10 mouse cellular contexts compared by ENCODE assay signal in the genomic region with DNA sequence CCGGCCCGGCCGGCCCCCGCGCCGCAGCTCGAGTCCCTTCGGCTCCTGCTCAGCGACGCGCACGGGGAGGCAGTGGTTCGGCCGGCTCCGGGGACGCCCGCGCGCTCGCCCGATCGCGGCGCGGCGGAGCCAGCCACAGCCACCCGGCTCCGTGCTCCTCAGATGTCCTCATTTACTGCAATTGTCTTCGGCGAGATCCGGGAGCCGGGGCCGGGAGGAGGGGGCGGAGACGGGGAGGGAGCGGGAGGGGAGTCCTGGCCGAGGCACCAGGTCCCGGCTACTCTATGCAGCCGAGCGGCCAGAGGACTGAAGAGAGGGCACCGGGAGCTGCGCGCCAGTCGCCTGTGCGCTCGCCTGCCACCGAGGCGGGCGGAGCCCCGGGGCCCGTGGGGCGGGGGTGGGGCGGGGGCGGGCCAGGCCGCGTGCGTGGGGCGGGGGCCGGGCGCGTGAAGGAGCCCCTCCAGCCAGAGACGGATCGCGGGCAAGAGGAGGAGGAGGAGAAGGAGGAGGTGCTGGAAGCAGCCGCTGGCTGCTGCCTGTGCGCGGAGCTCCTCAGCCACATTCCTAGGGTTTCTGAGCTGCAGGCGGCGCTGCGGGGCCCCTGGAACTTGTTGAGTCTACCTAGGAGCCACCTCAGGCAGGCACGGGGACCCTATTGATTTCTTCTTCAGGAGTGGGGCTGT. TPM values are rescaled to one million over a fixed set of nuclear protein-coding genes. Genes with fewer than 3 reads are reported as not detected.
DNase-seq lines count a peak whose midpoint lies in the region; ATAC-seq and TF ChIP-seq lines count a peak whose summit lies in the region.
"Had no signal": no experiment of that assay in that cellular context is flagged by ENCODE, and none has a peak within 500 bp of the region (broad histone marks: within the 10 kb centered on the region; RNA-seq: fewer than 3 reads in every experiment).

Gene Fam196a (minus strand): TSS at position 504 of the 683 bp plus-strand sequence.

- peak; percentile 52; the same call in 1 of the 2 replicates for ATAC-seq in embryonic facial prominence, embryonic 13.5 days (ENCODE audit: insufficient number of reproducible peaks, insufficient read depth, low FRiP score, low TSS enrichment, low read depth)
- peak; percentile 66 for ATAC-seq in heart, postnatal 0 days (ENCODE audit: insufficient read depth, low read depth)
- no peak for ATAC-seq in megakaryocyte-erythroid progenitor cell, adult 5-6 weeks (replicated peaks; ENCODE audit: low FRiP score, low TSS enrichment, poor library complexity, severe bottlenecking)

- H3K27me3 ChIP-seq in embryonic facial prominence, embryonic 13.5 days: peaks cover 20% of the 10 kb centered on the region
- H3K27me3 ChIP-seq in heart, postnatal 0 days (ENCODE audit: control insufficient read depth, insufficient read depth, low read length): peaks cover 35% of the 10 kb centered on the region
- H3K27me3 ChIP-seq: CH12.LX had no signal

- H3K4me1 ChIP-seq in embryonic facial prominence, embryonic 13.5 days: peaks cover 20% of the 10 kb centered on the region
- H3K4me1 ChIP-seq in heart, postnatal 0 days (ENCODE audit: control insufficient read depth, insufficient read depth): peaks cover 3% of the 10 kb centered on the region; the same call in 1 of the 2 replicates

- H3K4me3 ChIP-seq in embryonic facial prominence, embryonic 13.5 days: peak within 1 kb of the TSS; percentile 59
- H3K4me3 ChIP-seq in heart, postnatal 0 days (ENCODE audit: low read depth, low read length): peak within 1 kb of the TSS; percentile 56

- under 1% methylated on average over 40 of the region's 71 CpGs for WGBS in embryonic facial prominence, embryonic 13.5 days
- 1% methylated on average over 44 of the region's 71 CpGs for WGBS in heart, postnatal 0 days

- peak; percentile 15; the same call in 1 of the 2 replicates for TF ChIP-seq CTCF in heart, postnatal 0 days (IDR thresholded peaks at IDR 0.05; ENCODE audit: low read depth)

- H3K4me2 ChIP-seq in embryonic facial prominence, embryonic 13.5 days: peak within 1 kb of the TSS; percentile 94
- peak within 1 kb of the TSS; percentile 95 for H3K4me2 ChIP-seq in heart, postnatal 0 days (ENCODE audit: low read depth, low read length)

- no peaks in the 10 kb centered on the region for H3K9me3 ChIP-seq in embryonic facial prominence, embryonic 13.5 days
- H3K9me3 ChIP-seq in heart, postnatal 0 days (replicated peaks; ENCODE audit: control insufficient read depth, low read length): no peaks in the 10 kb centered on the region

- H3K36me3 ChIP-seq in embryonic facial prominence, embryonic 13.5 days: no peaks in the 10 kb centered on the region
- H3K36me3 ChIP-seq in heart, postnatal 0 days (replicated peaks; ENCODE audit: control insufficient read depth, insufficient read depth, low read length): no peaks in the 10 kb centered on the region

- peak within 1 kb of the TSS; percentile 71 for H3K9ac ChIP-seq in embryonic facial prominence, embryonic 13.5 days
- no peak within 1 kb of the TSS for H3K9ac ChIP-seq in heart, postnatal 0 days (replicated peaks; ENCODE audit: low read depth, low read length)

- peak; percentile 27 for DNase-seq in kidney, adult 18-20 months
- DNase-seq in kidney, adult 11 months: no peak
- DNase-seq in heart, postnatal 0 days (ENCODE audit: low spot score): peak; percentile 25
- peak; percentile 71 to 81 for DNase-seq in layer of hippocampus, postnatal 10 days (ENCODE audit: low spot score in 2 of 2)
- DNase-seq in lung, adult 18-20 months: peak; percentile 34 to 45
- peak; percentile 15 for DNase-seq in ovary, postnatal 10 days (ENCODE audit: low spot score)

- TF ChIP-seq EP300 in heart, postnatal 0 days (IDR thresholded peaks at IDR 0.05; ENCODE audit: low read depth): no peak

- H3K27ac ChIP-seq in embryonic facial prominence, embryonic 13.5 days: peak within 1 kb of the TSS; percentile 13; the same call in 1 of the 2 replicates
- H3K27ac ChIP-seq in heart, postnatal 0 days (ENCODE audit: low read depth): no peak within 1 kb of the TSS

RNA-seq across cellular contexts. Expression of gene Fam196a, which starts in this region (rescaled TPM):
- 3.5 and 4.4 TPM in 2 replicates for polyA plus RNA-seq in embryonic facial prominence, embryonic 13.5 days (2015; fragmentation: Nextera tagmentation; extraction: Ambion mirVana)
- total RNA-seq in heart, postnatal 0 days (2014; rRNA removed; ENCODE audit: low replicate concordance): not detected in 2 replicates
- 0.40 and 0.42 TPM in 2 replicates for polyA plus RNA-seq in heart, postnatal 0 days (2015; fragmentation: Nextera tagmentation; extraction: Ambion mirVana)
- 10 to 100 TPM; 20.7 to 20.9 TPM for total RNA-seq in layer of hippocampus, postnatal 10 days (2021)
- total RNA-seq in megakaryocyte-erythroid progenitor cell, adult 5-6 weeks (2014; fragmentation: Nextera tagmentation): not detected in 2 replicates
- not detected in 2 replicates for total RNA-seq in megakaryocyte-erythroid progenitor cell, adult 5-6 weeks (2017)
- total RNA-seq: CH12.LX had no signal
- polyA plus RNA-seq: large intestine, adult 2 months had no signal

Comparison
In these comparisons a context has a peak if more than half of its experiments do, and no peak if none do; other contexts are left out.
1. RNA of gene Fam196a (total RNA-seq): 20.7 to 20.9 TPM in layer of hippocampus, postnatal 10 days; not detected in megakaryocyte-erythroid progenitor cell, adult 5-6 weeks and not detected in heart, postnatal 0 days; every median in the first group is over 10 times any median in the second.
2. Peak in DNase-seq, ATAC-seq, H3K4me3 ChIP-seq and H3K4me2 ChIP-seq in heart, postnatal 0 days; RNA of the gene not detected or under 1 TPM.